Mouse (Mus musculus): Measurements from ENCODE around the gene A030003K21Rik. TPM values are rescaled to one million over a fixed set of nuclear protein-coding genes. Genes with fewer than 3 reads are reported as not detected.
"Not testable (repeated sequence)": the region's sequence is repeated elsewhere in the genome, so short reads cannot be mapped to it uniquely, and the experiment has no call there.

Gene A030003K21Rik
- not detected in 2 replicates for polyA plus RNA-seq (2016; fragmentation: Nextera tagmentation; extraction: Ambion mirVana)

DNA sequence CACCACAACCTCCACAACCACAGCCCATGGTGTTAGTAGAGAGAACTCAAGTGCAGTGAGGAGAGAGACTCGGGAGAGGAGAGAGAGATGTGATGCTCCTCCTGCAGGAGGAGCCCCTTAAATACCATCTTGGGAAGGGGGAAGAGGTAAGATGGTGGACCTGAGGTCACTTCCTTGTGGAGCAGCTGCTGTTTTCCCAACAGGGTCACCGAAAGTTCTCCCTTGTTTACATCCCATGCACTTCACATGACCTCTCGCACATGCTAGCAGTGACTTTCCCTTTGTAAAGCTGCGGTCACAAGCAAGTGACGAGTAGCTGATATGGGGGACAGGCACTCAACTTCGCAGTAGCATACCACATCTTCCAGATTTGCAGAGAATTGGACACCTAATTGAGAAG is at the start of gene A030003K21Rik:
Gene A030003K21Rik, minus strand, starts transcription at position 94 of the 400 bp plus-strand sequence.
- WGBS: no CpG with 5 or more reads among the region's 6 CpGs

DNA sequence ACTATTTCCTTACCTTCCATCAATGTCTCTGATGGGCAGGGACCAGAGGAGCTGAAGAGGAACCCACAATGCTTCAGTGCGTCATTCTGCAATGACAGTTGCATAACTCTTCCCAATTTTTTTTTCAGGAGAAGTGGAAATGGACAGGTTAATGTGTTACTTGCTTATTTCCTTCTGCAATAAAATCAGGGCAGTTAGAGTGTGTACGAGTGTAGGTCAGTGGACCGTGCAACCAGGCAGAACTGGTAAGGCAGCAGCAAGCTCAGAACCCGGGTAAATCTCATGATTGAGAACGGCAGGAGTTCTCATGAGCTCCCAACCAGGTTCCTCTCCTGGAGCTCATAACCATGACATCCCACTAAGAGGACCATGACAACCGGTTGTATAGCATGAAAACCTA is 48.9 kb upstream of the A030003K21Rik start:
- no peaks in the 10 kb centered on the region for H3K36me3 ChIP-seq
- no peak overlapping the region for H3K27ac ChIP-seq
- H3K9me3 ChIP-seq: no peaks in the 10 kb centered on the region
- H3K4me3 ChIP-seq: no peak overlapping the region
- no peaks in the 10 kb centered on the region for H3K4me1 ChIP-seq (replicated peaks)
- 90% methylated on average over 6 of the region's 6 CpGs for WGBS
- no peaks in the 10 kb centered on the region for H3K27me3 ChIP-seq (ENCODE audit: insufficient read depth, poor library complexity, severe bottlenecking)
- no peak for DNase-seq (ENCODE audit: low spot score)

More for the DNA sequence above, at the start of gene A030003K21Rik:
- not testable (repeated sequence) for H3K4me1 ChIP-seq (replicated peaks); H3K27ac ChIP-seq; H3K36me3 ChIP-seq; H3K27me3 ChIP-seq (ENCODE audit: insufficient read depth, poor library complexity, severe bottlenecking); DNase-seq (ENCODE audit: low spot score); H3K4me3 ChIP-seq
- peaks cover 23% of the 10 kb centered on the region for H3K9me3 ChIP-seq

DNA sequence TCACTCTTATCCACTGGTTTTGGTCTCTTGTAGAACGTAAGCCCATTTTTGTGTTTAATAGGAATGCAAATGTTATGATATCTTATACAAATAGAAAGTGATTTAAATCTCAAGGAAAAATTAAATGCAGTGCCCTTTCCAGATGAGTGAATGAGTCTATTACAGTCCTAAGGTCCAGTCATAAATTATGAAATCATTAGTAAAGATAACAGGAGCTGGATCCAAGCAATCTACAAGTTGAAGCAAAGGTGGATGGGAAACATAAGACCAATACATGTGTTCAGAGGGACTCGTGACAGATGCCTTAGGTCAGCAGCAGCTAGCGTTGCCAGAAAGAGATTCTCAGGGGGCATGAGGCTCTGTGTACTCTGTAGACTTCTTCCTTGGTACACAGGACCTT is 48.4 kb upstream of the A030003K21Rik start:
- Histone ChIP-seq H3K27me3 (ENCODE audit: insufficient read depth, poor library complexity, severe bottlenecking) (no peaks in the 10 kb centered on the region), H3K27ac (no peak overlapping the region), H3K9me3 (no peaks in the 10 kb centered on the region), H3K4me3 (no peak overlapping the region), H3K4me1 (replicated peaks) (no peaks in the 10 kb centered on the region), H3K36me3 (no peaks in the 10 kb centered on the region)
- 90% methylated on average over 3 of the region's 3 CpGs for WGBS
- no peak for DNase-seq (ENCODE audit: low spot score)

DNA sequence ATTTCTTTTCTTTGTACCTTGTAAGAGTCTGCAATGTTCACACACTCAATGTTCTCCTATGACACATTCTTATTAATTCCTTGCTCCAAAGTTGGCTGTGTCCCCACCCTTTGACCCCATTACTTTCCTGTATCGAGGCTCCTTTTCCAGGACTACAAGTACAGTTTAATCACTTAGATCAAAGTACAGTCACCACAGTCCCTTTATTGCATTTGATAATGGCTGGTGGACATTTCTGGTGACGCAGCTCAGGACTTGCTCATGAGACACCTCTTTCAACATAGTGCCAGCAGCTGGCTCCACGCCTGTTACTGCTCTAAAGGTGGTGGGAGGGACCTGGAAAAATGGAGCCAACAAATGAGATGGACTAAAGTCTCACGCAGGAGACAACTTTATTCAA is 47.9 kb upstream of the A030003K21Rik start:
- Histone ChIP-seq H3K4me3 (no peak overlapping the region), H3K36me3 (no peaks in the 10 kb centered on the region), H3K4me1 (replicated peaks) (no peaks in the 10 kb centered on the region), H3K27me3 (ENCODE audit: insufficient read depth, poor library complexity, severe bottlenecking) (no peaks in the 10 kb centered on the region), H3K9me3 (no peaks in the 10 kb centered on the region), H3K27ac (no peak overlapping the region)
- DNase-seq (ENCODE audit: low spot score): no peak
- WGBS: 82% methylated on average over 4 of the region's 4 CpGs

DNA sequence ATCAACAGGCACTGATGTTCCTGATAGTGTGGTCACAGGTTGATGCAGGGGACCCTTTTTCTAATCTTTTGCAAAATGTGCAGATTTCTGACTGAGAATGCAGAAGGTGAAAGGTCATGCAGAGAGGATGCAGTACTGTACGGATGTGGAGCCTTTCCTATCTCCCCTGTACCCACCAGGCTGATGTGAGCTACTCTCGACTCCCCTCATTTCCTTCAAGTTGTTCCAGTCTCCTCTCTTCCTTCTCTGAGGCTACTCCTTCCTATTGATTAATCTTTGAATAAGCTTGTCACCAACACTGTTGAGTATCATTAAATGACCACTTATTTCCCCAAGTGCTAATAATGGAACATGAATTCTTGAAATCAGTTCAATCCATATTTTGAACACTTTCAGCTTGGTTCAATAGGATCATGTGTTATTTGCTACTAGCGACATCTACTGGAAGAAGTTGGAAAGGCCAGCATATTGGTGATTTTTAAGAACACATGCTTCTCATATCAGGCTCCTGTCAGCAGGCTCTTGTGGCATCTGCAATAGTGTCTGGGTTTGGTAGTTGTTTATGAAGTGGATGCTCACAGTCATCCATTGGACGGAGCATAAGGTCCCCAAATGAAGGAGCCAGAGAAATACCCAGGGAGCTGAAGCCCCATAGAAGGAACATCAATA is 44.5 kb upstream of the A030003K21Rik start:
- 42% methylated on average over 4 of the region's 4 CpGs for WGBS
- Histone ChIP-seq H3K27ac (no peak overlapping the region), H3K4me1 (replicated peaks) (no peaks in the 10 kb centered on the region), H3K27me3 (ENCODE audit: insufficient read depth, poor library complexity, severe bottlenecking) (no peaks in the 10 kb centered on the region), H3K36me3 (no peaks in the 10 kb centered on the region), H3K9me3 (peaks cover 7% of the 10 kb centered on the region; the same call in 1 of the 2 replicates), H3K4me3 (no peak overlapping the region)
- DNase-seq (ENCODE audit: low spot score): no peak

DNA sequence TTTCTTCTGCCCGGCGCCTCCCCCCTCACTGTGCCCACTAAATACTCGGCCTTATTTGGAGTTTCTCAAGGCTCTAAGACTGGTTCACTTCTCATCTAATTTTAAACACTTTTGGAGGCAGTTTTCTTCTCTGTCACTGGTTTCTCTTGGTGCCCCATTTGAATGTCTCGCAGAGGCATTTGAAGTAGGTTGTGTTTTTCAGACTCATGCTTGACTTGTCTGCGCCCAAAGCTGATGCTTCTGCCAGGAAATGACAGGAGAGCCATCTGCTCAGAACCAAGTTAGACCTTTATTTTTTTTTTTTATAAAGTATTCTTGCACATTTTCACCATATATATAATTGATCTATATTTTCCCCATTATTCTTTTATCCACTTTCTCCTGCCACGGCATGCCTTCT is 43.5 kb upstream of the A030003K21Rik start:
- Histone ChIP-seq H3K4me1 (replicated peaks) (no peaks in the 10 kb centered on the region), H3K4me3 (no peak overlapping the region), H3K27ac (no peak overlapping the region), H3K36me3 (no peaks in the 10 kb centered on the region), H3K27me3 (ENCODE audit: insufficient read depth, poor library complexity, severe bottlenecking) (no peaks in the 10 kb centered on the region), H3K9me3 (peaks cover 7% of the 10 kb centered on the region; the same call in 1 of the 2 replicates)
- DNase-seq (ENCODE audit: low spot score): no peak
- WGBS: 92% methylated on average over 6 of the region's 6 CpGs

DNA sequence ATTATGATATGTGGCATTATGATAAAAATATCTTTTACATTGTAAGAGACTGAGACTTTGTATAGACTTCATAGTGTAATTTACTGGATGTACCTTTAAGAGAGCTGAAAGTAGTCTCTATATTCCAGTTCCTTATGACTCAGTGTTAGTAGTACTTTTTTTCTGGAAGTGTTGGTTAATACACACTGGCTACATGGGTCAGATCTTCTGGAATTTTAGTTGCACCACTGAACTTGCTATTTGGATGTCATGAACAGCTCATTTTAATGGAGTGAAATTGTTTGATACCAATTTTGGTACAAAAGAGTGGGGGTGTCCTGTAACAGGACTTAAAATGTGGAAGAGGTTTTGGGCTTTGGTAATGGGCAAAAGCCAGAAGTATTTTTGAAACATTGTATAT is 34.7 kb upstream of the A030003K21Rik start:
- DNase-seq (ENCODE audit: low spot score): no peak

DNA sequence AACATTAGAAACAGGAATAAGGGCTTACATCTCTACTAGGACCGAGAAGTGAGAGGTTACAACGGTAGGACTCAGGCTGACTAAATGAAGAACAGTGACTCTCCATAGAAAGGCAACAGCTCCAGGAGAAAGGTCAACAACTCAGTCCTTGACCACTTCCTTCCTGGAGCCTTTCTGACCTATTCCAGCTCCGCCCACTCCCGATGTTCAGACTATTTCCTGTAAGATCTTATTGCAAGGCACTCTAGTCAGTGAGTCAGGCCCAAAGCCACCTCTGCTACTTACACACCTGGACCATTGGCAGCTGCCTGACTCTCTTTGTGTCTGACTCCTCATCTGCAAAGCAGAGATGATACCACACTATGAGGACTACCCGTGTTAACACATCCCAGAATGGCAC is 32.6 kb upstream of the A030003K21Rik start:
- Histone ChIP-seq H3K4me1 (replicated peaks) (no peaks in the 10 kb centered on the region; the same call in 1 of the 2 replicates), H3K36me3 (no peaks in the 10 kb centered on the region), H3K27me3 (ENCODE audit: insufficient read depth, poor library complexity, severe bottlenecking) (no peaks in the 10 kb centered on the region), H3K27ac (no peak overlapping the region), H3K9me3 (no peaks in the 10 kb centered on the region), H3K4me3 (no peak overlapping the region)
- 84% methylated on average over 5 of the region's 5 CpGs for WGBS
- DNase-seq (ENCODE audit: low spot score): no peak

More for the DNA sequence above, 34.7 kb upstream of the A030003K21Rik start:
- no peaks in the 10 kb centered on the region for H3K27me3 ChIP-seq (ENCODE audit: insufficient read depth, poor library complexity, severe bottlenecking)
- H3K36me3 ChIP-seq: no peaks in the 10 kb centered on the region
- no peak overlapping the region for H3K4me3 ChIP-seq
- no peak overlapping the region for H3K27ac ChIP-seq
- H3K4me1 ChIP-seq (replicated peaks): no peaks in the 10 kb centered on the region
- no peaks in the 10 kb centered on the region for H3K9me3 ChIP-seq

DNA sequence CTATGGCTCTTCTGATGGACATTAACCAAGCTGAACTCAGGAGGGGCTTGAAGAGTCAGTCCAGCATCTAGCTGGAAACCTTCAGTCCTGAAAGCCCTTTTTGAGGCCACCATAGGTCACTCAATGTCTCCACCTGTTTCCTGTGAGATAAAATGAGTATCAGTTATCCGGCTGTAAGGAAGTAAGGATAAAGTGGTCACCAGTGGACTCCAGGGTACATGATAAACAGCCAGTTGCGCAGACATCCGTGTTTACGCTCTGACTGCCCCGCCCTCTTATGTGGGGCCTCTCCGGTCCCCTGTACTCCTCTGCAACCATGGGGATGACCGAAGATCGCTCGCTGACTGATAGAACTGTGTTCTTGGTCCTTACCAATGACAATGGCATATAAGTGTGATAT is 31.2 kb upstream of the A030003K21Rik start:
- 89% methylated on average over 9 of the region's 9 CpGs for WGBS
- Histone ChIP-seq H3K27ac (no peak overlapping the region), H3K36me3 (no peaks in the 10 kb centered on the region), H3K4me3 (no peak overlapping the region), H3K9me3 (no peaks in the 10 kb centered on the region), H3K4me1 (replicated peaks) (no peaks in the 10 kb centered on the region; the same call in 1 of the 2 replicates), H3K27me3 (ENCODE audit: insufficient read depth, poor library complexity, severe bottlenecking) (no peaks in the 10 kb centered on the region)
- DNase-seq (ENCODE audit: low spot score): no peak

DNA sequence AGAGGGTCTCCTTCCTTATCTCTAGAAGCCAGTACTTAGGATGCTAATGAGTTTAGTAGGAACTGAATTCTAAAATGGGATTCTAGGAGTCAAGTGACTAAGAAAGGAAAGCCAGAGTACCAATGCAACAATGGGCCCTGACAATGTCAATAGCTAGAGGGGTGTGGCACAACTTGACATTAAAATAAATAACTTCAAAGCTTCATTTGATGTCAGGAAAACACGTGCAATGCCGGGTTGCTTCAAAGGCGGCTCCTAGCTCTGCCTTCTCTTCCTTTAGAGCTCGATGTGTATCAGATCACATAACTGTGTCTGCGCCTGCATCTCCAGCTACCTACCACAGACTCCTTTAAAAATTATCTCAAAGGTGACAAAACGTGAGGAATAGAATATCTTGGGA is 30.7 kb upstream of the A030003K21Rik start:
- Histone ChIP-seq H3K4me1 (replicated peaks) (no peaks in the 10 kb centered on the region; the same call in 1 of the 2 replicates), H3K4me3 (no peak overlapping the region), H3K36me3 (no peaks in the 10 kb centered on the region), H3K9me3 (no peaks in the 10 kb centered on the region), H3K27ac (no peak overlapping the region), H3K27me3 (ENCODE audit: insufficient read depth, poor library complexity, severe bottlenecking) (no peaks in the 10 kb centered on the region)
- 81% methylated on average over 6 of the region's 6 CpGs for WGBS
- no peak for DNase-seq (ENCODE audit: low spot score)

DNA sequence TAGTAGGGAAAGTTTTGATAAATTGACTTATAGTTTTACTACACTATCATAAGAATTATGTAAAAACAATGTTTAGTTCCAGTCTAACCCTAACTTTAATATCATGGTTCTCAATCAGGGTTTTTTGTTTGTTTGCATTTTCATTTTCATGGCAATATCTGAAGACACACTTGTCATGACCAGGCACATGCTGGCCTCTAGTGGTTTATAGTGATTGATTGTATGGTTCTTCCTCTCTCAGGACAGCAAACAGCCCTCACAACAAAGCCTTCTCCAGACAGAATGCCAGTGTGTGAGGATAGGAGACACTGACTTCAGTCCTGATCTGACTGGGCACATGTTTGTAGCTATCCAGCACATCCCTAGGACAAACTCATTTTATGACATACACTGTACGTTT is 30.1 kb upstream of the A030003K21Rik start:
- Histone ChIP-seq H3K4me3 (no peak overlapping the region), H3K27ac (no peak overlapping the region), H3K4me1 (replicated peaks) (no peaks in the 10 kb centered on the region; the same call in 1 of the 2 replicates), H3K36me3 (no peaks in the 10 kb centered on the region), H3K27me3 (ENCODE audit: insufficient read depth, poor library complexity, severe bottlenecking) (no peaks in the 10 kb centered on the region), H3K9me3 (no peaks in the 10 kb centered on the region)
- DNase-seq (ENCODE audit: low spot score): no peak
- 94% methylated on average over 1 of the region's 1 CpGs for WGBS

DNA sequence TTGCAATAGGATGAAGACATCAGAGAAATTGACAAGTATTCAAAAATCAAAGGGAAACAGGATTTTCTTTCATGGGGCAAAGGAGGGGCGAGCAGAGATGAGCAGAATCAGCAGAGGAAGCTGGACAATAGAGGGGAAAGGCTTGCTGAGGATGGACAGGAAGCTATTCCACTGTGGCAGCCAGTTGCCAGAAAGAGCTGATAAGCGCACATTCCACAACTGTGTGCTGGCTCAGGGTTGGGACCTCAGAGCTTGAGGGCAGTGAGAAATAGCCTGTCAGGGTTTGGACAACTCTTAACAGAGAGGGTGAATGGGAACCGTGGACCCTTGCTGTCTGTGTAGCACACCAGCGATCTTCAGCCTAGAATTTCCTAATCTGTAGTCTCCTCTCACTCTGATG is 28.9 kb upstream of the A030003K21Rik start:
- H3K36me3 ChIP-seq: no peaks in the 10 kb centered on the region
- no peak overlapping the region for H3K27ac ChIP-seq
- no peak for DNase-seq (ENCODE audit: low spot score)
- H3K4me3 ChIP-seq: no peak overlapping the region
- no peaks in the 10 kb centered on the region for H3K27me3 ChIP-seq (ENCODE audit: insufficient read depth, poor library complexity, severe bottlenecking)
- no peaks in the 10 kb centered on the region for H3K9me3 ChIP-seq
- 66% methylated on average over 4 of the region's 4 CpGs for WGBS
- no peaks in the 10 kb centered on the region; the same call in 1 of the 2 replicates for H3K4me1 ChIP-seq (replicated peaks)

DNA sequence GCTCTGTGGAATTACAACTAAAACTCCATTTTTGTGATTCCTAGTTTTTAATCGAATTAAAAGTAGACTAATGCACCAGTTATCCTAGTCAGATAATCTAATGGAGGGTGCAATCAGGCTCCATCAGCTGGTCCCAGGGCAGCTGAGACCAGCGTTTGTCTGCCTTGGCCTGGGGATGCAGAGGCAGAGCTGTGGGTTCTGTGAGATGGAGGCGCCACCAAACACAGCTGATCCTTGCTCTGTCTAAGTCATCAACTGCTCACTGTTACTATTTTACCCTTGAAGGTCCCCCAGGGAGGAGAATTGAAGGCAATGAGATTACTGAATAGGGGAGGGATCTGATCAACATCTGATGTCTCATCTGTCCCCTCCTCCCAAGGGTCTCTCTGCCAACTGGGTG is 23.2 kb upstream of the A030003K21Rik start:
- no peaks in the 10 kb centered on the region for H3K4me1 ChIP-seq (replicated peaks)
- DNase-seq (ENCODE audit: low spot score): peak; percentile 7
- no peak overlapping the region for H3K27ac ChIP-seq
- H3K9me3 ChIP-seq: no peaks in the 10 kb centered on the region
- 69% methylated on average over 3 of the region's 3 CpGs for WGBS
- H3K36me3 ChIP-seq: no peaks in the 10 kb centered on the region
- H3K4me3 ChIP-seq: no peak overlapping the region
- H3K27me3 ChIP-seq (ENCODE audit: insufficient read depth, poor library complexity, severe bottlenecking): no peaks in the 10 kb centered on the region
